Mouse (Mus musculus) midbrain, postnatal 0 days (tissue): Measurements from ENCODE around the gene Nupr1. TPM values are rescaled to one million over a fixed set of nuclear protein-coding genes. Genes with fewer than 3 reads are reported as not detected.

Source experiments
- ATAC-seq: fragments of 200-750 bp; cut with Nextera tagmentation; 2 replicates; pipeline ENCODE4 v1.8.0; 2017; ENCODE audit warnings: moderate number of reproducible peaks, mild to moderate bottlenecking, moderate TSS enrichment, moderate library complexity; ENCODE audit not compliant: low FRiP score
- DNase-seq: peaks from one replicate; pipeline ENCODE4 v3.0.0-alpha.2; 2015; ENCODE audit warnings: low spot score
- H3K27ac ChIP-seq: fragments of 300-500 bp; sonication (generic); 2 replicates; pipeline ENCODE4 v1.5.1; 2014; ENCODE audit warnings: low read depth, mild to moderate bottlenecking, low read length, mixed read lengths
- H3K27me3 ChIP-seq: fragments of 300-500 bp; sonication (generic); 2 replicates; pipeline ENCODE4 v1.6.1; 2014; ENCODE audit warnings: low read length, control low read depth, mixed read lengths; ENCODE audit not compliant: insufficient read depth
- H3K36me3 ChIP-seq: fragments of 300-500 bp; sonication (generic); 2 replicates; pipeline ENCODE4 v1.6.1; 2014; ENCODE audit warnings: low read length, control low read depth, mixed read lengths; ENCODE audit not compliant: insufficient read depth
- H3K4me1 ChIP-seq: fragments of 300-500 bp; sonication (generic); 2 replicates; pipeline ENCODE4 v1.6.1; 2014; ENCODE audit warnings: mild to moderate bottlenecking, control low read depth, antibody characterized with exemption, low read length, mixed read lengths; ENCODE audit not compliant: insufficient read depth
- H3K4me2 ChIP-seq: fragments of 300-500 bp; sonication (generic); 2 replicates; pipeline ENCODE4 v1.6.1; 2014; ENCODE audit warnings: low read depth, mild to moderate bottlenecking, low read length, mixed read lengths; ENCODE audit not compliant: poor library complexity, severe bottlenecking
- H3K4me3 ChIP-seq: fragments of 300-500 bp; sonication (generic); 2 replicates; pipeline ENCODE4 v1.5.1; 2014; ENCODE audit warnings: low read depth, mild to moderate bottlenecking, low read length, moderate library complexity
- H3K9ac ChIP-seq: fragments of 300-500 bp; sonication (generic); replicated peaks from 2 replicates; pipeline ENCODE4 v1.6.1; 2014; ENCODE audit warnings: mild to moderate bottlenecking, low read length, moderate library complexity, mixed read lengths; ENCODE audit not compliant: poor library complexity, severe bottlenecking
- H3K9me3 ChIP-seq: fragments of 300-500 bp; sonication (generic); 2 replicates; pipeline ENCODE4 v1.6.1; 2016; ENCODE audit warnings: low read length, control low read depth
- CTCF ChIP-seq: IDR thresholded peaks from 2 replicates; pipeline ENCODE4 v1.5.1; 2016; ENCODE audit warnings: antibody characterized with exemption, mild to moderate bottlenecking
- WGBS: fragments of 180-500 bp; shearing (Covaris S2); extraction: QIAGEN DNeasy Blood & Tissue Kit; methylation state at CpG from one replicate; pipeline ENCODE4 v1.1.7; 2014; 5-methylcytosine and 5-hydroxymethylcytosine counted together
- polyA plus RNA-seq: library from polyadenylated mRNA; unstranded; fragments of >200 nt; fragmentation: Nextera tagmentation; extraction: Ambion mirVana; gene quantifications from 2 replicates; pipeline ENCODE4 v1.2.1, GENCODE M21; 2015
- total RNA-seq: library from RNA; depleted of rRNA; stranded (reverse); fragments of >200 nt; gene quantifications from 2 replicates; pipeline ENCODE4 v1.2.3, GENCODE M21; 2014

Gene Nupr1
- total and polyA plus RNA-seq, 2 experiments from 2014 or later: 5.7 to 16.9 TPM

- H3K9ac ChIP-seq: no peak overlapping the region
- no peaks in the 10 kb centered on the region for H3K4me1 ChIP-seq
- no peak overlapping the region for H3K4me3 ChIP-seq
- ATAC-seq: no peak
- no peak overlapping the region for H3K27ac ChIP-seq
- H3K27me3 ChIP-seq: no peaks in the 10 kb centered on the region
- H3K9me3 ChIP-seq: no peaks in the 10 kb centered on the region
- H3K36me3 ChIP-seq: no peaks in the 10 kb centered on the region
- no peak for DNase-seq
- no peak overlapping the region for H3K4me2 ChIP-seq
- peak; percentile 37 for TF ChIP-seq CTCF
- 78% methylated on average over 5 of the region's 5 CpGs for WGBS
These were observed 12.0 kb upstream of the Nupr1 start for GRCm38 (mm10) chr7:126642545-126643243.

GRCm38 (mm10) chr7:126636733-126637520 is 6.3 kb upstream of the Nupr1 start:
- 14% methylated on average over 4 of the region's 4 CpGs for WGBS
- ATAC-seq: no peak
- Histone ChIP-seq H3K4me1 (no peaks in the 10 kb centered on the region), H3K27me3 (no peaks in the 10 kb centered on the region), H3K36me3 (no peaks in the 10 kb centered on the region), H3K9ac (no peak overlapping the region), H3K4me2 (no peak overlapping the region), H3K4me3 (no peak overlapping the region), H3K27ac (no peak overlapping the region), H3K9me3 (no peaks in the 10 kb centered on the region)
- TF ChIP-seq CTCF: peak; percentile 75
- peak; percentile 49 for DNase-seq

DNA sequence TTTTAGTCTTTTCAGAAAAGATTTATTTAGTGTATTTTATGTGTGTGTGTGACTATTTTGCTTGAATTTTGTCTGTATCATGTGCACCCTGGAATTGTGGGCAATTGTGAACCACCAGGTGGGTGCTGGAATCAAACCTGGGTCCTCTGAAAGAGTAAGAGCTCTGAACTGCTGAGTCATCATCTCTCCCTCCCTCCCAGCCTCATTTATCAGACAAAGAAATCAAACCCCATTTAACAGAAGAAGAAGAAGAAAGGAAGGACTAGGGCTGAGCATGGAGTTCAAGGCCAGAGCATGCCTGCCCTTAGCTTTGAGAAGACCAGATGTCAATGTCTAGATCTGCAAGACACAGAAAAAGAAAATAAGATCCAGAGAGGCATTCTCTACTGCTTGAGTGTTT is 4.7 kb upstream of the Nupr1 start:
- H3K4me1 ChIP-seq: no peaks in the 10 kb centered on the region
- H3K27me3 ChIP-seq: no peaks in the 10 kb centered on the region
- no peaks in the 10 kb centered on the region for H3K9me3 ChIP-seq
- no peak overlapping the region for H3K9ac ChIP-seq
- DNase-seq (no peak), ATAC-seq (no peak)
- no peak overlapping the region for H3K4me3 ChIP-seq
- TF ChIP-seq CTCF: no peak
- H3K27ac ChIP-seq: no peak overlapping the region
- no peaks in the 10 kb centered on the region for H3K36me3 ChIP-seq
- no peak overlapping the region for H3K4me2 ChIP-seq

DNA sequence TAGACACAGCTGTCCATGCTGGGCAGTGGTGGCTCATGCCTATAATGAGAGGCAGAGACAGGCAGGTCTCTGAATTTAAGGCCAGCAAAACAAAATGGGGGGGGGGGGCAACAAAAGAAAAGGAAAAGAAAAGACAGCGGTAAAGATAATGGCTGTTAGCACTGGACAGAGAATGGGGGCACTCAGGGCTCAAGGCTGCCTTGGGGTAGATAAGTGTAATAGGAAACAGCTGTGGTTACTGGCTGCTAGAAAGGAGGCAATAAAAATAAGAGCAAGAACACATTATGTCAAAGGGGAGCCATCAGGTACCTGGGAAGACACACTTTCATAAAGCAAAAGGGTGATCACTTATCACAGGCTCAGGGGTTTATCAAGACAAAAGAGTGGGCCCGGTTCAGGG is 1.8 kb upstream of the Nupr1 start:
- WGBS: 89% methylated on average over 2 of the region's 2 CpGs
- no peak overlapping the region for H3K4me3 ChIP-seq
- no peaks in the 10 kb centered on the region for H3K9me3 ChIP-seq
- ATAC-seq (no peak), DNase-seq (no peak)
- H3K9ac ChIP-seq: no peak overlapping the region
- no peak overlapping the region for H3K27ac ChIP-seq
- TF ChIP-seq CTCF: no peak
- no peaks in the 10 kb centered on the region for H3K36me3 ChIP-seq
- H3K4me2 ChIP-seq: no peak overlapping the region
- no peaks in the 10 kb centered on the region for H3K4me1 ChIP-seq
- no peaks in the 10 kb centered on the region for H3K27me3 ChIP-seq

GRCm38 (mm10) chr7:126629915-126630314 is 746 bp downstream of the Nupr1 start:
- DNase-seq: no peak
- no peak overlapping the region for H3K9ac ChIP-seq
- no peak overlapping the region for H3K27ac ChIP-seq
- no peaks in the 10 kb centered on the region for H3K4me1 ChIP-seq
- 41% methylated on average over 3 of the region's 3 CpGs for WGBS
- H3K27me3 ChIP-seq: no peaks in the 10 kb centered on the region
- H3K36me3 ChIP-seq: no peaks in the 10 kb centered on the region
- TF ChIP-seq CTCF: no peak
- H3K4me2 ChIP-seq: no peak overlapping the region
- H3K9me3 ChIP-seq: no peaks in the 10 kb centered on the region
- H3K4me3 ChIP-seq: no peak overlapping the region
- no peak for ATAC-seq

- Histone ChIP-seq H3K4me1 (no peaks in the 10 kb centered on the region), H3K27me3 (no peaks in the 10 kb centered on the region), H3K4me2 (no peak overlapping the region), H3K36me3 (no peaks in the 10 kb centered on the region), H3K9ac (0 out of 2 replicates have a peak overlapping the region, but pooled peaks have one; percentile 19), H3K27ac (no peak overlapping the region), H3K9me3 (no peaks in the 10 kb centered on the region), H3K4me3 (no peak overlapping the region)
- no peak for ATAC-seq
- WGBS: 80% methylated on average over 6 of the region's 6 CpGs
- TF ChIP-seq CTCF: no peak
- no peak for DNase-seq
These were observed 2.5 kb downstream of the Nupr1 start for GRCm38 (mm10) chr7:126628111-126628510.
